Mouse (Mus musculus): ENCODE results near the gene 1700019A02Rik. TPM values are rescaled to one million over a fixed set of nuclear protein-coding genes. Genes with fewer than 3 reads are reported as not detected.

1700019A02Rik gene
- not detected in 2 replicates for polyA plus RNA-seq (2015; fragmentation: Nextera tagmentation; extraction: Ambion mirVana)

DNA sequence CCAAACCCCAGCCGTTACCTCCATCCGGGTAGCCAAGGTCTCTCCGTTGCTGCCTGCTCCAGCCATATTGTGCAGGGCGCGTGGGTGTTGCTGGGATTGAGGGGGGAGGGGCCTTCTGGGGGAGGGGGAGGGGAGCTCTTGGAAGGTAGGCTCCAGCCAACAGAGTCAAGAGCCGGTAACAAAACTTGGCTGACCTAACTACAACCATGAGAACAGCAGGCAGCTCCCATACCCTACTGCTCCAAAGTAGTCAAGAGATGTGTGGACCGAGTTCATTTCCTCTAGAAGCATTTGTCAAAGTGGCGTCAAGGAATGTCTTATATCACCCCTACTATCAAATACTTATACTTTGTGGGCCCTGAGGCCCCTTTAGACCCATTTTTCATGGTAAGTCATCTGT, at the start of gene 1700019A02Rik:
Gene 1700019A02Rik, minus strand, starts transcription at position 101 of the 400 bp plus-strand sequence.
- Histone ChIP-seq H3K4me2 (no peak within 1 kb of the TSS), H3K4me1 (no peaks in the 10 kb centered on the region), H3K4me3 (no peak within 1 kb of the TSS), H3K27ac (no peak within 1 kb of the TSS), H3K9me3 (no peaks in the 10 kb centered on the region), H3K9ac (no peak within 1 kb of the TSS), H3K36me3 (0 out of 2 replicates have a peak, but pooled peaks cover 3% of the 10 kb centered on the region), H3K27me3 (no peaks in the 10 kb centered on the region)
- no peak for ATAC-seq (ENCODE audit: insufficient number of reproducible peaks, insufficient read depth, low FRiP score, low TSS enrichment, low read depth)
- WGBS = 93% methylated on average over 8 of the region's 8 CpGs

DNA sequence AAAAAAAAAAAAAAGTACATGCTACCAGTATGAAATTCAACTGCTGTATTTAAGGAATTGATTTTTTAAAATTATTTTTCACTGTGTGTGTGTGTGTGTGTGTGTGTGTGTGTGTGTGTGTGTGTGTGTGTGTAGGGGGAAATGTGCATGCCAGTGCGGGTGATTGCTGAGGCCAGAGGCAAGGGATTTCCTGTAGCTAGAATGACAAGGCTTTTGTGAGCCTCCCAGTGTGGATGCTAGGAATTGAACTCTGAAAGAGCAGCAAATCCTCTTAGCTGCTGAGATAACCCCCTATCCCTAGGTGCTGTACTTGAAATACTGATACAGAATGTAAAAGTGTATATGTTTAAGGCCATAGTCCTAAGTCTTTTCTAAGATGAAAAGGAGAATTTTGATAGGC, 38.6 kb upstream of the 1700019A02Rik start:
- no peaks in the 10 kb centered on the region for H3K36me3 ChIP-seq
- WGBS = 56% methylated on average over 1 of the region's 1 CpGs
- no peak overlapping the region for H3K4me2 ChIP-seq
- H3K9ac ChIP-seq = no peak overlapping the region
- no peak overlapping the region for H3K27ac ChIP-seq
- H3K27me3 ChIP-seq = no peaks in the 10 kb centered on the region
- H3K9me3 ChIP-seq = no peaks in the 10 kb centered on the region
- no peak for ATAC-seq (ENCODE audit: insufficient number of reproducible peaks, insufficient read depth, low FRiP score, low TSS enrichment, low read depth)
- no peak overlapping the region for H3K4me3 ChIP-seq
- no peaks in the 10 kb centered on the region for H3K4me1 ChIP-seq

DNA sequence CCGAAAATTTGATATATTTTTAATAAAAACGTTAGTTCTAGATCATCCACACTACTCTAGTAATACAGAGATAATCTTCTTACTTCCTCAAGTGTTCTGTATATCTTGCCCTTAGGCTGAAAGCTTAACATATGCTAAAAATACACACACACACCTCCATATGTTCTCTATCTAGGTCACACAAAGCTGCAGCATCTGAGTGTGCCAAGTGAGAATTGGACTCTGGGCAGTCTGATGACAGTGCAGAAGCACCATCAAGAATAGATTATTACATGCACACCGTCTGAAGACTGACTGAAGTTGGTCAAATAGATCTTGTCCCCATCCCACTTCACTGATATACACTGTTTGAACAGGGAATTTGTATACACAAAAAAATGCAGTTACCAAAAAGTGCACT, 38.2 kb upstream of the 1700019A02Rik start:
- 77% methylated on average over 3 of the region's 3 CpGs for WGBS
- ATAC-seq (ENCODE audit: insufficient number of reproducible peaks, insufficient read depth, low FRiP score, low TSS enrichment, low read depth) = no peak
- H3K4me1 ChIP-seq = no peaks in the 10 kb centered on the region
- H3K9ac ChIP-seq = no peak overlapping the region
- H3K9me3 ChIP-seq = no peaks in the 10 kb centered on the region
- no peak overlapping the region for H3K4me2 ChIP-seq
- H3K36me3 ChIP-seq = no peaks in the 10 kb centered on the region
- H3K4me3 ChIP-seq = no peak overlapping the region
- no peaks in the 10 kb centered on the region for H3K27me3 ChIP-seq
- no peak overlapping the region for H3K27ac ChIP-seq

DNA sequence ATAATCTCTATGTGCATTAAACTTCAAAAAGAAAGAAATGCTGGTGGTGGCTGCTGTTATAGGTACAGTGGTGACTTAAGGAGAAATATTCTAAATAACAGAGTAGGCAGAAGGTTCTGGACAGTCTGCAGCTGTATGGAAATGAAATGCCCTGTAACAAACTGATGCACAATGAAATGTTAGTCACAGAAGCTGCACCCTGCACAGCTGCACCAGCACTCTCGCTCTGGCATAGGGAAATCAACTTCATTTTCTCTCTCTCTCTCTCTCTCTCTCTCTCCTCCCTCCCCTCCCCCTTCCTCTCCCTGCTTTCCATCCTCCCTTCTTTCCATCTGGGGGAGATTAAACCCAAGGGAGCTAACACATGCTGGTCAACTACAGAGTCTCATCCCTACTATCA, 37.3 kb upstream of the 1700019A02Rik start:
- Histone ChIP-seq H3K27ac (no peak overlapping the region), H3K27me3 (no peaks in the 10 kb centered on the region), H3K4me1 (no peaks in the 10 kb centered on the region), H3K9me3 (no peaks in the 10 kb centered on the region), H3K9ac (no peak overlapping the region), H3K4me2 (no peak overlapping the region), H3K36me3 (no peaks in the 10 kb centered on the region), H3K4me3 (no peak overlapping the region)
- no peak for ATAC-seq (ENCODE audit: insufficient number of reproducible peaks, insufficient read depth, low FRiP score, low TSS enrichment, low read depth)
- WGBS = 42% methylated on average over 1 of the region's 1 CpGs

DNA sequence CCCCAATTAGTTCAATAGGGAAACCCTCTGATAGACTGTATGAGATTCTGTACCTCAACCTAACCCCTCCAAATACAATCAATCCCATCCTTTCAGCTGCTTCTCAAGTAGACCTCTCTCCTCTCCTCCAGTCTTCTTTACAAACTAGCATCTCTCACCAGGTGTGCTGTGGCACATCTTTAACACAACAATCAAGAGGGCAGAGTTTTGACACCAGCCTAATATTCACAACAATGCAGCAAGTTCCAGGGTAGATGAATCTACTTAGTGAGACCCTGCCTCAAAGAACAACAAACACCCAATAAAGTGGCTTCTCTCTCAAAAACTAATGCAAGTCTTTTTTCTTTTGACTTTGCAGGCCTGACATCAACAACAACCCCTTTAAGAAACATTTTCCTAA, 22.7 kb upstream of the 1700019A02Rik start:
- H3K4me1 ChIP-seq = no peaks in the 10 kb centered on the region
- peaks cover 5% of the 10 kb centered on the region; the same call in 1 of the 2 replicates for H3K27me3 ChIP-seq
- no peak overlapping the region for H3K4me3 ChIP-seq
- no peaks in the 10 kb centered on the region for H3K9me3 ChIP-seq
- H3K9ac ChIP-seq = no peak overlapping the region
- ATAC-seq (ENCODE audit: insufficient number of reproducible peaks, insufficient read depth, low FRiP score, low TSS enrichment, low read depth) = no peak
- no peaks in the 10 kb centered on the region for H3K36me3 ChIP-seq
- H3K4me2 ChIP-seq = no peak overlapping the region
- no peak overlapping the region for H3K27ac ChIP-seq

DNA sequence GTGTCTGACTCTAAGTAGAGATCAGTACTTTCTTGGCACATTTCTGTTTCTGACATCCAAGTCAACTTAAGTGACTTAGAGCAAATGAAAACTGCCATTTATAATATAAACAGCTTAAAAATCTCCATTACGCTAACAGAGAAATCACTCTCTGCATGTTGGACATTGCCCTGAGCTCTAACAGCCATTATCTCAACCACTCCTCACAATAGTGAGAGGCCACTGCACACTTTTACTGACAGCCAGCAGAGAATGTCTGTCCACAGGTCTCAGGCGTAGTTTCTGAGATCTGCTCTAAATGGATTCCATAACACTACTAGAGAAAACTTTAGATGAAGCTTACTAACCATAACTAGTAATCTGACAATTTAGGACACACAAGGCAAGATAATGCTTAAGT, 16.5 kb upstream of the 1700019A02Rik start:
- peaks cover 15% of the 10 kb centered on the region for H3K27me3 ChIP-seq
- no peaks in the 10 kb centered on the region for H3K36me3 ChIP-seq
- no peak for ATAC-seq (ENCODE audit: insufficient number of reproducible peaks, insufficient read depth, low FRiP score, low TSS enrichment, low read depth)
- no peak overlapping the region for H3K9ac ChIP-seq
- H3K4me3 ChIP-seq = no peak overlapping the region
- no peak overlapping the region for H3K4me2 ChIP-seq
- no peaks in the 10 kb centered on the region for H3K9me3 ChIP-seq
- H3K4me1 ChIP-seq = peaks cover 8% of the 10 kb centered on the region
- WGBS = 87% methylated on average over 2 of the region's 2 CpGs
- H3K27ac ChIP-seq = no peak overlapping the region

DNA sequence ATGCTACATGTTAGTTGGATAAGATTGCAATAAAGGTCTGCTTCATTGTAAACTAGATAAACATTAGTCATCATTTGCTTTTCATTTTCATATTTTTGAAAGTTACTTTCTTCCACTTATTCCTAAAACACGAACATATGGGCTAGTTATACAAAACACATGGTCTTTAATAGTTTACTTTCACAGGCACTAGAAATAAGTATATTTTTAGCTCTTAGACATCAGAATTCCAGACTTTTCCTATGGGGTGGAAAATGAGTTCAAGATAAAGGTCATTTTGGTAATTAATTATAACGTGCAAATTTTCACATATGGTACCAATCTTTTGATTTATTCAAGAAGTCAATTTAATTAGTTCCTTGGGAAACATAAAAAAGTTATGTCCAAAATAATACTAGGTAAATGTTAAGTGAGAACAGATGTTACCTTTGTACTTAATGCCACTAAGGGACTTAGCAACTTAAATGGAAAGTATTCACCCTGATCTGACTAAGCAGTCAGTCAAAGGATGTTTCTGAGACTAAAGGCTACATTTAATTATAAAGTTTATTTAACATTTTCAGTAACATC, 14.3 kb upstream of the 1700019A02Rik start:
- Histone ChIP-seq H3K27ac (no peak overlapping the region), H3K27me3 (peaks cover 28% of the 10 kb centered on the region), H3K9ac (no peak overlapping the region), H3K9me3 (no peaks in the 10 kb centered on the region), H3K4me3 (no peak overlapping the region), H3K36me3 (no peaks in the 10 kb centered on the region), H3K4me1 (peaks cover 8% of the 10 kb centered on the region), H3K4me2 (no peak overlapping the region)
- WGBS = 25% methylated on average over 2 of the region's 2 CpGs
- ATAC-seq (ENCODE audit: insufficient number of reproducible peaks, insufficient read depth, low FRiP score, low TSS enrichment, low read depth) = no peak

DNA sequence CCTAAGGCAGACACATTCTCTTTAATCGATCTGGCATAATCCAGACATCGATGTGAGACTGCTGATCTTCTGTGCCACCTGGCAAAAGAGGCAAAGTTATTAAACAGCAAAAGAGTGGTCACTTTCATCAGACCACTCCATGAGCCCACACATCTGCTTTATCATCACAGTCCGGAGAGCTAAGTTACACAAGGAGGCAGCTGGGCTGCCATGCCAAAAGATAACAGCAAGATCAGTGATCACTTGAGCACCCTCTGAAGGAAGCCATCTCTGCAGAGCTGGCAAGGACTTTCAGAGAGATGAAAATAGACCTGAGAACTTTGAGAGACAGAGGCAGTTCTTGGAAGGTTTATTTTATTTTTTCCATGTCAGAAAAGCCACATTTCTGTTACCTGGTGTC, 7.1 kb upstream of the 1700019A02Rik start:
- ATAC-seq (ENCODE audit: insufficient number of reproducible peaks, insufficient read depth, low FRiP score, low TSS enrichment, low read depth) = no peak
- no peak overlapping the region for H3K27ac ChIP-seq

DNA sequence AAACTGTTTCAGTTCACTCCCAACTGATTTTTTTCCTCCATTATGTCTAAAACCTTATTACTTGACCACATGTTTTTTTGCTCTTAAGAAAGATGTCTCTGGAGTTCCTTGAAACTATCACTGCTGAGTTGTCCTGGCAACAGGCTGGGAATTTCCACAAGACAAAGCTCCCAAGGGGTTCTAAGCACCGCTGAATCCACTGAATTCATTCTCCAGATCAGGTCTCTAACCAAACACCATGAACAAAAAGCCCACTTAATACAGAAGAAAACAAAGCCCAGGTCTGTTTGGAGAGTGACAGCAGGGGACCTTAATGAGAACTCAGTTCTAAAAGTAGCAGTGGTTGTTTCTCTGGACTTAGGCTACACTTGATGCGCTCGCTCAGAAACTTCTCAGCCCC, 3.8 kb upstream of the 1700019A02Rik start:
- Histone ChIP-seq H3K4me3 (no peak overlapping the region), H3K36me3 (peaks cover 7% of the 10 kb centered on the region; the same call in 1 of the 2 replicates), H3K4me1 (no peaks in the 10 kb centered on the region), H3K9ac (no peak overlapping the region), H3K27me3 (no peaks in the 10 kb centered on the region), H3K27ac (no peak overlapping the region), H3K9me3 (no peaks in the 10 kb centered on the region), H3K4me2 (no peak overlapping the region)
- 74% methylated on average over 3 of the region's 3 CpGs for WGBS
- no peak for ATAC-seq (ENCODE audit: insufficient number of reproducible peaks, insufficient read depth, low FRiP score, low TSS enrichment, low read depth)

More for the DNA sequence above, 7.1 kb upstream of the 1700019A02Rik start:
- Histone ChIP-seq H3K4me2 (no peak overlapping the region), H3K9me3 (no peaks in the 10 kb centered on the region), H3K27me3 (peaks cover 16% of the 10 kb centered on the region), H3K4me1 (no peaks in the 10 kb centered on the region), H3K36me3 (peaks cover 4% of the 10 kb centered on the region; the same call in 1 of the 2 replicates), H3K9ac (no peak overlapping the region), H3K4me3 (no peak overlapping the region)
- WGBS = 88% methylated on average over 3 of the region's 3 CpGs

DNA sequence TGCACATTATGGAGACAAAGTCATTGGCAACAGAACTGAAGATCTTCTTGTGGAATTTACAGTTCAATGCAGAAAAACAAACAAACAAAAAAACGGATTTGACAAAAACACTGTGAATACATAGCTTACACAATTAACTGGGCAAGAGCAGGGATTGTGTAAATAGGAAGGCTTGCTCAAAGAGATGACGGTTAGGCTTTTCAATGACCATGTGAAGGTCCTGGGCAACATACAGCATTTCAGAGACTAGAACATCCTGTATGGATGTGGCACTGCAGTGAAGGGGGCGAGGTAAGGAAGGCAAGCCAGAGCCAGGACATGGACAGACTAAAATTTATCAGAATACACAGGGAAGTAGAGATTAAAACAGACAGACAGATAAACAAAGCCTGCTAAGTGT, 2.2 kb upstream of the 1700019A02Rik start:
- Histone ChIP-seq H3K4me3 (no peak overlapping the region), H3K4me1 (no peaks in the 10 kb centered on the region), H3K9me3 (no peaks in the 10 kb centered on the region), H3K27ac (no peak overlapping the region), H3K4me2 (no peak overlapping the region), H3K27me3 (no peaks in the 10 kb centered on the region), H3K36me3 (peaks cover 7% of the 10 kb centered on the region; the same call in 1 of the 2 replicates), H3K9ac (no peak overlapping the region)
- no peak for ATAC-seq (ENCODE audit: insufficient number of reproducible peaks, insufficient read depth, low FRiP score, low TSS enrichment, low read depth)
- 85% methylated on average over 3 of the region's 3 CpGs for WGBS

DNA sequence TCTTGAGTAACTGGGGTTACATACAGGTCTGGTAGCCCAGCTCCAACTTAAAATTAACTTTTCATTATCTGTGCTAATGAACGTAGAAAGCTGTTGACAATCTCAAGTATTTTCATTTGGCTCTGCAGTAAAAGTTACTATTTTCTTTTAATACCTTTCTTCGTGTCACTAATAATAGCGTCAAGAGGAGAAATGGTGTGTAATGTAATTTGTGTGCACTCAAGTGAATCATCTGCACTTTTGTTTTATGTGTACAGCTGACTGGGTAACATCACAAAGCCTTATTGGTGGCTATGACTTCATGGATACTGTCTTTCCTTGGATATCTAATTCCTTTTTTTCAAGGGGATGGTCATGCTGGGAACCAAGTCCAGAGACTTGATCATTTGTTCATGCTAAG, 1.1 kb downstream of the 1700019A02Rik start:
- Histone ChIP-seq H3K4me2 (no peak overlapping the region), H3K9me3 (no peaks in the 10 kb centered on the region), H3K9ac (no peak overlapping the region), H3K4me1 (no peaks in the 10 kb centered on the region), H3K27me3 (no peaks in the 10 kb centered on the region), H3K4me3 (no peak overlapping the region), H3K27ac (no peak overlapping the region), H3K36me3 (0 out of 2 replicates have a peak, but pooled peaks cover 3% of the 10 kb centered on the region)
- no peak for ATAC-seq (ENCODE audit: insufficient number of reproducible peaks, insufficient read depth, low FRiP score, low TSS enrichment, low read depth)
- WGBS = 91% methylated on average over 3 of the region's 3 CpGs

DNA sequence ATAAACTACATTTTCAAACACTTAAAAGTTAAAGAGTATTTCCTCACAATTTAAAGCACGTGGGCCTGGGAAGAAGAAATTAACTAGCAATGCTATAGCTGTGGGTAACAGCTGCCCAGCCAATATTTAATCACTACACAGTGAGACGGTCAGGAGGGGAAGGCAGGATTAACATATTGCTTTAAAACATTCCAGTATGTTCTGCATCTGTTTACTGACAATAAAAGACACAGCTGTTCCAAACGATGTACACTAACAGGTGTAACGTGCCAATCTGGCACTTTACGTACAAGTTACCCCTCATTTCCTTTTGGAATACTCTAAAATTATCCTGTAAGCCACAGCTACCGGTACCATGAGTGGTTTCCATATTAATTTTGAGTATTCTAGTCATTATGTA, 29.7 kb downstream of the 1700019A02Rik start:
- 69% methylated on average over 6 of the region's 6 CpGs for WGBS
- Histone ChIP-seq H3K4me3 (no peak overlapping the region), H3K4me1 (no peaks in the 10 kb centered on the region), H3K27me3 (no peaks in the 10 kb centered on the region), H3K4me2 (no peak overlapping the region), H3K9me3 (no peaks in the 10 kb centered on the region), H3K27ac (no peak overlapping the region), H3K9ac (no peak overlapping the region), H3K36me3 (no peaks in the 10 kb centered on the region)
- no peak for ATAC-seq (ENCODE audit: insufficient number of reproducible peaks, insufficient read depth, low FRiP score, low TSS enrichment, low read depth)
